Mouse (Mus musculus) thymus, adult 2 months (tissue): Measurements from ENCODE around the gene Gpx1.

Source experiments
- CTCF ChIP-seq: fragments of 200-500 bp; IDR thresholded peaks from 2 replicates; pipeline ENCODE4 v1.5.1; 2012; ENCODE audit warnings: mild to moderate bottlenecking, control low read depth, low read length, moderate library complexity, borderline replicate concordance; ENCODE audit not compliant: control insufficient read depth, poor library complexity, insufficient read depth; ENCODE audit errors: extremely low read depth
- POLR2A ChIP-seq: fragments of 200-500 bp; IDR thresholded peaks from 2 replicates; pipeline ENCODE4 v1.6.1; 2012; ENCODE audit warnings: mild to moderate bottlenecking, low read length, control low read depth, moderate library complexity; ENCODE audit not compliant: control insufficient read depth, poor library complexity, insufficient read depth; ENCODE audit errors: extremely low read depth

DNA sequence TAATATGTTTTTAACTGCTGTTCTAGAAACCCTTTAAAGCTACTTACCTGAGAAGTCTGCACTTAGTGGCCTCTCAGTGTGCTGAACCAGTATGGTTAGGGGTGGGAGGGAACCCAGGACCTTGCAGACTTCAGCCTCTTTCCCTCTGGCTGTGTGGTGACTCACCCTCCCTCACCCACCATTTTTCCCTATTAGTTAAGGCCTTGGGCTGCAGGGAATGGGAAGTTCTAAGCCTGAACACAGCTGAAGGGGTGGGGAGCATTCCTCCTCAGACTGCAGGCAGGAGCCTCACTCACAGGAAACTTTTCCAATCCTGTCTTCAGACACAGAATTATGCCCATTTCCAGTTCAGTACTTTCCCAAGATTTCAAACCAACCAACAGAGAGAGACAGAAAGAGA is 3.1 kb downstream of the Gpx1 start:
- no peak for TF ChIP-seq CTCF
- no peak for TF ChIP-seq POLR2A
